Comparison of ENCODE assay signal across 13 mouse cellular contexts in genomic region chr2:179307932-179308303, GRCm38 (mm10).
DNase-seq lines count a peak whose midpoint lies in the region; ATAC-seq lines count a peak whose summit lies in the region.
"Had no signal": no experiment of that assay in that cellular context is flagged by ENCODE, and none has a peak within 500 bp of the region (broad histone marks: within the 10 kb centered on the region; RNA-seq: fewer than 3 reads in every experiment).

No protein-coding gene starts in this region.

- H3K9ac ChIP-seq in hindbrain, embryonic 11.5 days (ENCODE audit: low read depth, low read length), result no peak overlapping the region
- H3K9ac ChIP-seq in hindbrain, embryonic 14.5 days, result no peak overlapping the region
- no peak overlapping the region for H3K9ac ChIP-seq in forebrain, embryonic 16.5 days (replicated peaks; ENCODE audit: low read depth, low read length)
- H3K9ac ChIP-seq: limb, embryonic 12.5 days; liver, embryonic 15.5 days had no signal

- H3K4me2 ChIP-seq in hindbrain, embryonic 11.5 days (replicated peaks; ENCODE audit: low read depth, low read length), result no peak overlapping the region
- H3K4me2 ChIP-seq in hindbrain, embryonic 14.5 days (replicated peaks), result no peak overlapping the region
- no peak overlapping the region for H3K4me2 ChIP-seq in forebrain, embryonic 16.5 days (ENCODE audit: low read length)
- H3K4me2 ChIP-seq: limb, embryonic 12.5 days; liver, embryonic 15.5 days had no signal

- H3K4me1 ChIP-seq in hindbrain, embryonic 11.5 days (replicated peaks; ENCODE audit: control insufficient read depth, insufficient read depth, low read length), result peaks cover 8% of the 10 kb centered on the region
- H3K4me1 ChIP-seq in hindbrain, embryonic 14.5 days (replicated peaks; ENCODE audit: control insufficient read depth, insufficient read depth, low read length), result peaks cover 18% of the 10 kb centered on the region
- H3K4me1 ChIP-seq in forebrain, embryonic 10.5 days, result peaks cover 27% of the 10 kb centered on the region
- peaks cover 15% of the 10 kb centered on the region for H3K4me1 ChIP-seq in forebrain, embryonic 16.5 days (replicated peaks; ENCODE audit: control insufficient read depth, insufficient read depth, low read length)
- H3K4me1 ChIP-seq in midbrain, embryonic 10.5 days, result peaks cover 49% of the 10 kb centered on the region
- H3K4me1 ChIP-seq: liver, embryonic 15.5 days had no signal

- H3K4me3 ChIP-seq in hindbrain, embryonic 11.5 days (ENCODE audit: low read depth, low read length), result no peak overlapping the region
- no peak overlapping the region for H3K4me3 ChIP-seq in hindbrain, embryonic 14.5 days (replicated peaks; ENCODE audit: low read length)
- H3K4me3 ChIP-seq in forebrain, embryonic 10.5 days, result no peak overlapping the region
- H3K4me3 ChIP-seq in forebrain, embryonic 16.5 days (replicated peaks; ENCODE audit: low read length), result no peak overlapping the region
- H3K4me3 ChIP-seq in midbrain, embryonic 10.5 days, result 0 out of 2 replicates have a peak overlapping the region, but pooled peaks have one; percentile 15
- H3K4me3 ChIP-seq: limb, embryonic 12.5 days; liver, embryonic 15.5 days had no signal

- no peak for DNase-seq in hindbrain, embryonic 11.5 days (ENCODE audit: low spot score)
- DNase-seq in hindbrain, embryonic 14.5 days (ENCODE audit: low spot score), result no peak
- DNase-seq in forebrain, embryonic 10.5 days (ENCODE audit: extremely low spot score, low spot score), result no peak
- DNase-seq in midbrain, embryonic 10.5 days (ENCODE audit: low spot score), result no peak
- no peak for DNase-seq in layer of hippocampus, postnatal 25 days (ENCODE audit: extremely low spot score in 1 of 2, low spot score in 1 of 2)
- DNase-seq in layer of hippocampus, adult 18-20 months (ENCODE audit: low spot score in 2 of 2), result no peak
- DNase-seq: gastrocnemius, postnatal 10 days; thymus, postnatal 14 days had no signal

- H3K36me3 ChIP-seq in hindbrain, embryonic 11.5 days (ENCODE audit: control insufficient read depth, insufficient read depth, low read length), result no peaks in the 10 kb centered on the region
- no peaks in the 10 kb centered on the region for H3K36me3 ChIP-seq in hindbrain, embryonic 14.5 days (replicated peaks; ENCODE audit: control insufficient read depth, insufficient read depth)
- H3K36me3 ChIP-seq in forebrain, embryonic 10.5 days (replicated peaks), result no peaks in the 10 kb centered on the region
- no peaks in the 10 kb centered on the region for H3K36me3 ChIP-seq in forebrain, embryonic 16.5 days (ENCODE audit: control insufficient read depth, insufficient read depth)
- H3K36me3 ChIP-seq in midbrain, embryonic 10.5 days, result no peaks in the 10 kb centered on the region
- H3K36me3 ChIP-seq: G1E; limb, embryonic 12.5 days; liver, embryonic 15.5 days had no signal

- no peak overlapping the region for H3K27ac ChIP-seq in hindbrain, embryonic 11.5 days (ENCODE audit: low read depth, low read length)
- H3K27ac ChIP-seq in hindbrain, embryonic 14.5 days, result no peak overlapping the region
- H3K27ac ChIP-seq in forebrain, embryonic 10.5 days, result 0 out of 2 replicates have a peak overlapping the region, but pooled peaks have one; percentile 25
- peak overlapping the region; percentile 53; the same call in 1 of the 2 replicates for H3K27ac ChIP-seq in forebrain, embryonic 16.5 days (ENCODE audit: low read length)
- H3K27ac ChIP-seq in midbrain, embryonic 10.5 days (replicated peaks), result peak overlapping the region; percentile 65; the same call in 1 of the 2 replicates
- H3K27ac ChIP-seq: limb, embryonic 12.5 days; liver, embryonic 15.5 days had no signal

- WGBS in hindbrain, embryonic 11.5 days, result 50% methylated on average over 3 of the region's 3 CpGs
- WGBS in hindbrain, embryonic 14.5 days, result 46% methylated on average over 3 of the region's 3 CpGs
- WGBS in forebrain, embryonic 10.5 days, result 62% methylated on average over 3 of the region's 3 CpGs
- 73% methylated on average over 3 of the region's 3 CpGs for WGBS in forebrain, embryonic 16.5 days
- 47% methylated on average over 3 of the region's 3 CpGs for WGBS in midbrain, embryonic 10.5 days

- H3K9me3 ChIP-seq in hindbrain, embryonic 11.5 days (ENCODE audit: control insufficient read depth, low read length), result no peaks in the 10 kb centered on the region
- no peaks in the 10 kb centered on the region for H3K9me3 ChIP-seq in hindbrain, embryonic 14.5 days (ENCODE audit: control insufficient read depth, low read length)
- no peaks in the 10 kb centered on the region for H3K9me3 ChIP-seq in forebrain, embryonic 10.5 days
- H3K9me3 ChIP-seq in forebrain, embryonic 16.5 days (ENCODE audit: control insufficient read depth, low read length), result no peaks in the 10 kb centered on the region
- H3K9me3 ChIP-seq in midbrain, embryonic 10.5 days (replicated peaks), result no peaks in the 10 kb centered on the region
- H3K9me3 ChIP-seq: limb, embryonic 12.5 days; liver, embryonic 15.5 days had no signal

- ATAC-seq in hindbrain, embryonic 11.5 days (ENCODE audit: low FRiP score), result peak; percentile 31; the same call in 1 of the 2 replicates
- ATAC-seq in hindbrain, embryonic 14.5 days (ENCODE audit: low FRiP score), result no peak
- ATAC-seq in forebrain, embryonic 16.5 days, result no peak
- ATAC-seq in activated CD4-positive, CD25-positive, alpha-beta regulatory T cell, adult 4 months, result no peak

- peaks cover 14% of the 10 kb centered on the region; the same call in 1 of the 2 replicates for H3K27me3 ChIP-seq in hindbrain, embryonic 11.5 days (ENCODE audit: control insufficient read depth, insufficient read depth, low read length)
- H3K27me3 ChIP-seq in hindbrain, embryonic 14.5 days (ENCODE audit: control insufficient read depth, insufficient read depth, low read length), result no peaks in the 10 kb centered on the region; the same call in 1 of the 2 replicates
- peaks cover 46% of the 10 kb centered on the region for H3K27me3 ChIP-seq in forebrain, embryonic 10.5 days (ENCODE audit: poor library complexity, severe bottlenecking)
- H3K27me3 ChIP-seq in forebrain, embryonic 16.5 days (replicated peaks; ENCODE audit: control insufficient read depth, insufficient read depth, low read length), result no peaks in the 10 kb centered on the region
- H3K27me3 ChIP-seq in midbrain, embryonic 10.5 days (ENCODE audit: low read depth, poor library complexity, severe bottlenecking), result peaks cover 77% of the 10 kb centered on the region
- H3K27me3 ChIP-seq: liver, embryonic 15.5 days had no signal

Comparison
In these comparisons a context has a peak if more than half of its experiments do, and no peak if none do; other contexts are left out.
1. H3K27ac ChIP-seq: peak in forebrain, embryonic 10.5 days (single experiment), forebrain, embryonic 16.5 days (single experiment) and midbrain, embryonic 10.5 days (single experiment); none in hindbrain, embryonic 11.5 days (single experiment) and hindbrain, embryonic 14.5 days (single experiment).